Mouse (Mus musculus): Measurements from ENCODE around the gene Btg2. TPM values are rescaled to one million over a fixed set of nuclear protein-coding genes. Genes with fewer than 3 reads are reported as not detected.

Gene Btg2
- polyA plus RNA-seq, 1 experiment = 13.8 TPM

GRCm38 (mm10) chr1:134107777-134108176, 28.9 kb upstream of the Btg2 start:
- Histone ChIP-seq H3K36me3 (ENCODE audit: control insufficient read depth, insufficient read depth) (no peaks in the 10 kb centered on the region), H3K4me3 (no peak overlapping the region), H3K27me3 (ENCODE audit: control insufficient read depth, insufficient read depth, insufficient read length) (peaks cover 11% of the 10 kb centered on the region), H3ac (ENCODE audit: control insufficient read depth, insufficient read length) (no peak overlapping the region), H3K4me2 (ENCODE audit: low read depth) (no peak overlapping the region), H3K79me2 (ENCODE audit: control insufficient read depth, insufficient read depth) (no peaks in the 10 kb centered on the region)
- no peak for TF ChIP-seq MAX (IDR thresholded peaks at IDR 0.05; ENCODE audit: low read depth)
- no peak for TF ChIP-seq TCF3 (IDR thresholded peaks at IDR 0.05; ENCODE audit: insufficient read length, low read depth)
- no peak for TF ChIP-seq MYOG (IDR thresholded peaks at IDR 0.05; ENCODE audit: control insufficient read depth in 1 of 3, insufficient read depth in 1 of 3, insufficient read length in 2 of 3, low read depth in 2 of 3)
- TF ChIP-seq MYOD1 (IDR thresholded peaks at IDR 0.05; ENCODE audit: control insufficient read depth in 1 of 3, insufficient read length in 2 of 3, low read depth in 2 of 3) = no peak
- TF ChIP-seq USF1 (IDR thresholded peaks at IDR 0.05; ENCODE audit: low read depth) = no peak
- no peak for TF ChIP-seq SRF (IDR thresholded peaks at IDR 0.05; ENCODE audit: control insufficient read depth, insufficient read length, low read depth)
- no peak for TF ChIP-seq CEBPB (IDR thresholded peaks at IDR 0.05; ENCODE audit: insufficient read depth, poor library complexity, severe bottlenecking)
- no peak for TF ChIP-seq POLR2AphosphoS2 (IDR thresholded peaks at IDR 0.05; ENCODE audit: insufficient read length, low read depth)
- no peak for TF ChIP-seq TCF12 (IDR thresholded peaks at IDR 0.05; ENCODE audit: insufficient read depth, poor library complexity, severe bottlenecking)
- TF ChIP-seq REST (IDR thresholded peaks at IDR 0.05; ENCODE audit: insufficient read depth, insufficient read length) = no peak
- TF ChIP-seq E2F4 (IDR thresholded peaks at IDR 0.05; ENCODE audit: insufficient read depth) = no peak

GRCm38 (mm10) chr1:134106719-134107118, 27.8 kb upstream of the Btg2 start:
- Histone ChIP-seq H3K27me3 (ENCODE audit: control insufficient read depth, insufficient read depth, insufficient read length) (peaks cover 11% of the 10 kb centered on the region), H3K4me2 (ENCODE audit: low read depth) (no peak overlapping the region), H3ac (ENCODE audit: control insufficient read depth, insufficient read length) (no peak overlapping the region), H3K4me3 (no peak overlapping the region), H3K79me2 (ENCODE audit: control insufficient read depth, insufficient read depth) (no peaks in the 10 kb centered on the region), H3K36me3 (ENCODE audit: control insufficient read depth, insufficient read depth) (no peaks in the 10 kb centered on the region)
- TF ChIP-seq POLR2AphosphoS2 (IDR thresholded peaks at IDR 0.05; ENCODE audit: insufficient read length, low read depth) (no peak), MYOG (IDR thresholded peaks at IDR 0.05; ENCODE audit: control insufficient read depth in 1 of 3, insufficient read depth in 1 of 3, insufficient read length in 2 of 3, low read depth in 2 of 3) (no peak), TCF12 (IDR thresholded peaks at IDR 0.05; ENCODE audit: insufficient read depth, poor library complexity, severe bottlenecking) (no peak), USF1 (IDR thresholded peaks at IDR 0.05; ENCODE audit: low read depth) (no peak), POLR2A (IDR thresholded peaks at IDR 0.05; ENCODE audit: insufficient read length, low read depth) (no peak), MYOD1 (IDR thresholded peaks at IDR 0.05; ENCODE audit: control insufficient read depth in 1 of 3, insufficient read length in 2 of 3, low read depth in 2 of 3) (no peak), E2F4 (IDR thresholded peaks at IDR 0.05; ENCODE audit: insufficient read depth) (no peak)

GRCm38 (mm10) chr1:134105764-134106430, 27.0 kb upstream of the Btg2 start:
- Histone ChIP-seq H3K4me3 (no peak overlapping the region), H3ac (ENCODE audit: control insufficient read depth, insufficient read length) (no peak overlapping the region)
- no peak for TF ChIP-seq MYOG (IDR thresholded peaks at IDR 0.05; ENCODE audit: control insufficient read depth in 1 of 3, insufficient read depth in 1 of 3, insufficient read length in 2 of 3, low read depth in 2 of 3)
- TF ChIP-seq CEBPB (IDR thresholded peaks at IDR 0.05; ENCODE audit: insufficient read depth, poor library complexity, severe bottlenecking) = no peak
- no peak for TF ChIP-seq POLR2A (IDR thresholded peaks at IDR 0.05; ENCODE audit: insufficient read length, low read depth)
- no peak for TF ChIP-seq E2F4 (IDR thresholded peaks at IDR 0.05; ENCODE audit: insufficient read depth)
- TF ChIP-seq TCF12 (IDR thresholded peaks at IDR 0.05; ENCODE audit: insufficient read depth, poor library complexity, severe bottlenecking) = no peak
- TF ChIP-seq REST (IDR thresholded peaks at IDR 0.05; ENCODE audit: insufficient read depth, insufficient read length) = no peak
- TF ChIP-seq MYOD1 (IDR thresholded peaks at IDR 0.05; ENCODE audit: control insufficient read depth in 1 of 3, insufficient read length in 2 of 3, low read depth in 2 of 3) = no peak

GRCm38 (mm10) chr1:134105043-134105763, 26.3 kb upstream of the Btg2 start:
- Histone ChIP-seq H3K4me2 (ENCODE audit: low read depth) (no peak overlapping the region), H3K27me3 (ENCODE audit: control insufficient read depth, insufficient read depth, insufficient read length) (peaks cover 11% of the 10 kb centered on the region), H3K36me3 (ENCODE audit: control insufficient read depth, insufficient read depth) (no peaks in the 10 kb centered on the region), H3K4me3 (no peak overlapping the region), H3ac (ENCODE audit: control insufficient read depth, insufficient read length) (no peak overlapping the region), H3K79me2 (ENCODE audit: control insufficient read depth, insufficient read depth) (no peaks in the 10 kb centered on the region)
- no peak for TF ChIP-seq TCF3 (IDR thresholded peaks at IDR 0.05; ENCODE audit: insufficient read length, low read depth)
- TF ChIP-seq TCF12 (IDR thresholded peaks at IDR 0.05; ENCODE audit: insufficient read depth, poor library complexity, severe bottlenecking) = no peak
- no peak for TF ChIP-seq SRF (IDR thresholded peaks at IDR 0.05; ENCODE audit: control insufficient read depth, insufficient read length, low read depth)

More at GRCm38 (mm10) chr1:134105764-134106430, 27.0 kb upstream of the Btg2 start:
- no peaks in the 10 kb centered on the region for H3K79me2 ChIP-seq (ENCODE audit: control insufficient read depth, insufficient read depth)
- H3K4me2 ChIP-seq (ENCODE audit: low read depth) = no peak overlapping the region
- H3K27me3 ChIP-seq (ENCODE audit: control insufficient read depth, insufficient read depth, insufficient read length) = peaks cover 11% of the 10 kb centered on the region
- no peaks in the 10 kb centered on the region for H3K36me3 ChIP-seq (ENCODE audit: control insufficient read depth, insufficient read depth)

GRCm38 (mm10) chr1:134103861-134104260, 24.9 kb upstream of the Btg2 start:
- H3K4me3 ChIP-seq = no peak overlapping the region
- no peak for TF ChIP-seq MYOD1 (IDR thresholded peaks at IDR 0.05; ENCODE audit: control insufficient read depth in 1 of 3, insufficient read length in 2 of 3, low read depth in 2 of 3)
- TF ChIP-seq POLR2A (IDR thresholded peaks at IDR 0.05; ENCODE audit: insufficient read length, low read depth) = no peak
- TF ChIP-seq REST (IDR thresholded peaks at IDR 0.05; ENCODE audit: insufficient read depth, insufficient read length) = no peak
- TF ChIP-seq SRF (IDR thresholded peaks at IDR 0.05; ENCODE audit: control insufficient read depth, insufficient read length, low read depth) = no peak
- no peak for TF ChIP-seq CEBPB (IDR thresholded peaks at IDR 0.05; ENCODE audit: insufficient read depth, poor library complexity, severe bottlenecking)
- no peak for TF ChIP-seq E2F4 (IDR thresholded peaks at IDR 0.05; ENCODE audit: insufficient read depth)
- TF ChIP-seq MAX (IDR thresholded peaks at IDR 0.05; ENCODE audit: low read depth) = no peak
- no peak for TF ChIP-seq TCF12 (IDR thresholded peaks at IDR 0.05; ENCODE audit: insufficient read depth, poor library complexity, severe bottlenecking)
- no peak for TF ChIP-seq MYOG (IDR thresholded peaks at IDR 0.05; ENCODE audit: control insufficient read depth in 1 of 3, insufficient read depth in 1 of 3, insufficient read length in 2 of 3, low read depth in 2 of 3)
- no peak for TF ChIP-seq POLR2AphosphoS2 (IDR thresholded peaks at IDR 0.05; ENCODE audit: insufficient read length, low read depth)
- TF ChIP-seq USF1 (IDR thresholded peaks at IDR 0.05; ENCODE audit: low read depth) = no peak
- no peak for TF ChIP-seq TCF3 (IDR thresholded peaks at IDR 0.05; ENCODE audit: insufficient read length, low read depth)
- H3K4me2 ChIP-seq (ENCODE audit: low read depth) = no peak overlapping the region
- H3K79me2 ChIP-seq (ENCODE audit: control insufficient read depth, insufficient read depth) = no peaks in the 10 kb centered on the region
- peaks cover 11% of the 10 kb centered on the region for H3K27me3 ChIP-seq (ENCODE audit: control insufficient read depth, insufficient read depth, insufficient read length)
- no peaks in the 10 kb centered on the region for H3K36me3 ChIP-seq (ENCODE audit: control insufficient read depth, insufficient read depth)
- H3ac ChIP-seq (ENCODE audit: control insufficient read depth, insufficient read length) = no peak overlapping the region

All from myocyte (in vitro differentiated cells).